Mouse (Mus musculus): Measurements from ENCODE around the gene Thsd1. TPM values are rescaled to one million over a fixed set of nuclear protein-coding genes. Genes with fewer than 3 reads are reported as not detected.

Gene Thsd1
- polyA plus RNA-seq (2016; fragmentation: Nextera tagmentation; extraction: Ambion mirVana), result 11.1 and 11.4 TPM in 2 replicates

- whole genome bisulfite sequencing, result under 1% methylated on average over 39 of the region's 39 CpGs
- H3K27ac ChIP-seq, result peak within 1 kb of the TSS; percentile 37; the same call in 1 of the 2 replicates
Observed at GRCm38 (mm10) chr8:22227061-22227877, at the start of gene Thsd1. Thsd1 (plus strand) TSS chr8:22227313.

GRCm38 (mm10) chr8:22184884-22185283 lies 42.2 kb upstream of the Thsd1 start:
- no peak for DNase-seq (ENCODE audit: low spot score)
- peak overlapping the region; percentile 83 for H3K4me3 ChIP-seq
- peak overlapping the region; percentile 97 for H3K27ac ChIP-seq
- 0% methylated on average over 3 of the region's 3 CpGs for WGBS
- H3K27me3 ChIP-seq (ENCODE audit: low read depth, poor library complexity, severe bottlenecking), result no peaks in the 10 kb centered on the region
- H3K36me3 ChIP-seq, result peaks cover 4% of the 10 kb centered on the region; the same call in 1 of the 2 replicates
- no peaks in the 10 kb centered on the region for H3K9me3 ChIP-seq (replicated peaks)
- H3K4me1 ChIP-seq, result peaks cover 14% of the 10 kb centered on the region

More at GRCm38 (mm10) chr8:22227061-22227877, at the start of gene Thsd1:
- peak within 1 kb of the TSS; percentile 64 for H3K4me3 ChIP-seq
- DNase-seq (ENCODE audit: low spot score), result peak; percentile 72
- H3K4me1 ChIP-seq, result peaks cover 5% of the 10 kb centered on the region
- H3K36me3 ChIP-seq, result peaks cover 13% of the 10 kb centered on the region
- no peaks in the 10 kb centered on the region for H3K9me3 ChIP-seq (replicated peaks)
- H3K27me3 ChIP-seq (ENCODE audit: low read depth, poor library complexity, severe bottlenecking), result peaks cover 28% of the 10 kb centered on the region

GRCm38 (mm10) chr8:22185431-22186397 lies 41.4 kb upstream of the Thsd1 start, which contains the start of gene Ckap2:
Ckap2 (minus strand) TSS chr8:22185819.
- 4% methylated on average over 63 of the region's 63 CpGs for WGBS
- Histone ChIP-seq H3K27me3 (ENCODE audit: low read depth, poor library complexity, severe bottlenecking) (no peaks in the 10 kb centered on the region), H3K9me3 (replicated peaks) (no peaks in the 10 kb centered on the region), H3K4me1 (peaks cover 14% of the 10 kb centered on the region), H3K27ac (peak within 1 kb of the TSS; percentile 97), H3K4me3 (peak within 1 kb of the TSS; percentile 83), H3K36me3 (no peaks in the 10 kb centered on the region)
- DNase-seq (ENCODE audit: low spot score), result peak; percentile 96

- H3K4me1 ChIP-seq, result peaks cover 12% of the 10 kb centered on the region
- peak within 1 kb of the TSS; percentile 84 for H3K4me3 ChIP-seq
- H3K36me3 ChIP-seq, result 0 out of 2 replicates have a peak, but pooled peaks cover 4% of the 10 kb centered on the region
- peak within 1 kb of the TSS; percentile 98 for H3K27ac ChIP-seq
- under 1% methylated on average over 70 of the region's 73 CpGs for WGBS
- no peaks in the 10 kb centered on the region for H3K27me3 ChIP-seq (ENCODE audit: low read depth, poor library complexity, severe bottlenecking)
- no peaks in the 10 kb centered on the region for H3K9me3 ChIP-seq (replicated peaks)
- peak; percentile 94 for DNase-seq (ENCODE audit: low spot score)
Observed at GRCm38 (mm10) chr8:22192660-22193431, 34.3 kb upstream of the Thsd1 start, which contains the start of gene Vps36. Vps36 (plus strand) TSS chr8:22192809.

- WGBS, result 15% methylated on average over 12 of the region's 12 CpGs
Observed at GRCm38 (mm10) chr8:22193432-22194010, 33.6 kb upstream of the Thsd1 start.

GRCm38 (mm10) chr8:22197914-22198313 lies 29.2 kb upstream of the Thsd1 start:
- 92% methylated on average over 6 of the region's 6 CpGs for WGBS
- Histone ChIP-seq H3K36me3 (peaks cover 37% of the 10 kb centered on the region), H3K4me1 (peaks cover 12% of the 10 kb centered on the region), H3K9me3 (replicated peaks) (no peaks in the 10 kb centered on the region), H3K27me3 (ENCODE audit: low read depth, poor library complexity, severe bottlenecking) (no peaks in the 10 kb centered on the region), H3K27ac (no peak overlapping the region), H3K4me3 (no peak overlapping the region)
- no peak for DNase-seq (ENCODE audit: low spot score)

More at GRCm38 (mm10) chr8:22193432-22194010, 33.6 kb upstream of the Thsd1 start:
- Histone ChIP-seq H3K27ac (peak overlapping the region; percentile 98), H3K36me3 (0 out of 2 replicates have a peak, but pooled peaks cover 5% of the 10 kb centered on the region), H3K9me3 (replicated peaks) (no peaks in the 10 kb centered on the region), H3K4me3 (peak overlapping the region; percentile 84), H3K4me1 (peaks cover 12% of the 10 kb centered on the region), H3K27me3 (ENCODE audit: low read depth, poor library complexity, severe bottlenecking) (no peaks in the 10 kb centered on the region)
- DNase-seq (ENCODE audit: low spot score), result no peak

GRCm38 (mm10) chr8:22199481-22199880 lies 27.6 kb upstream of the Thsd1 start:
- H3K4me1 ChIP-seq, result peaks cover 2% of the 10 kb centered on the region; the same call in 1 of the 2 replicates
- 96% methylated on average over 8 of the region's 8 CpGs for WGBS
- DNase-seq (ENCODE audit: low spot score), result no peak
- no peak overlapping the region for H3K27ac ChIP-seq
- H3K9me3 ChIP-seq (replicated peaks), result no peaks in the 10 kb centered on the region
- H3K36me3 ChIP-seq, result peaks cover 40% of the 10 kb centered on the region
- no peaks in the 10 kb centered on the region for H3K27me3 ChIP-seq (ENCODE audit: low read depth, poor library complexity, severe bottlenecking)
- no peak overlapping the region for H3K4me3 ChIP-seq

- 82% methylated on average over 4 of the region's 4 CpGs for WGBS
- Histone ChIP-seq H3K27me3 (ENCODE audit: low read depth, poor library complexity, severe bottlenecking) (no peaks in the 10 kb centered on the region), H3K4me3 (no peak overlapping the region), H3K9me3 (replicated peaks) (no peaks in the 10 kb centered on the region), H3K27ac (no peak overlapping the region), H3K4me1 (no peaks in the 10 kb centered on the region), H3K36me3 (peaks cover 54% of the 10 kb centered on the region)
- DNase-seq (ENCODE audit: low spot score), result no peak
Observed at GRCm38 (mm10) chr8:22207535-22207934, 19.6 kb upstream of the Thsd1 start.

- Histone ChIP-seq H3K27me3 (ENCODE audit: low read depth, poor library complexity, severe bottlenecking) (no peaks in the 10 kb centered on the region), H3K4me3 (no peak overlapping the region), H3K36me3 (peaks cover 58% of the 10 kb centered on the region), H3K27ac (no peak overlapping the region), H3K9me3 (replicated peaks) (no peaks in the 10 kb centered on the region), H3K4me1 (no peaks in the 10 kb centered on the region)
- no peak for DNase-seq (ENCODE audit: low spot score)
- 59% methylated on average over 5 of the region's 5 CpGs for WGBS
Observed at GRCm38 (mm10) chr8:22209012-22209411, 18.1 kb upstream of the Thsd1 start.

GRCm38 (mm10) chr8:22214826-22215225 lies 12.3 kb upstream of the Thsd1 start:
- DNase-seq (ENCODE audit: low spot score), result no peak
- Histone ChIP-seq H3K9me3 (replicated peaks) (no peaks in the 10 kb centered on the region), H3K4me1 (no peaks in the 10 kb centered on the region), H3K36me3 (peaks cover 84% of the 10 kb centered on the region), H3K27me3 (ENCODE audit: low read depth, poor library complexity, severe bottlenecking) (no peaks in the 10 kb centered on the region), H3K4me3 (no peak overlapping the region), H3K27ac (no peak overlapping the region)
- whole genome bisulfite sequencing, result 97% methylated on average over 10 of the region's 10 CpGs

GRCm38 (mm10) chr8:22226361-22226760 lies 752 bp upstream of the Thsd1 start:
- no peak for DNase-seq (ENCODE audit: low spot score)
- 68% methylated on average over 8 of the region's 8 CpGs for WGBS
- Histone ChIP-seq H3K4me3 (no peak overlapping the region), H3K36me3 (peaks cover 18% of the 10 kb centered on the region), H3K9me3 (replicated peaks) (no peaks in the 10 kb centered on the region), H3K27ac (no peak overlapping the region), H3K27me3 (ENCODE audit: low read depth, poor library complexity, severe bottlenecking) (peaks cover 28% of the 10 kb centered on the region), H3K4me1 (peaks cover 5% of the 10 kb centered on the region)

All from limb, embryonic 10.5 days (tissue).